Mouse (Mus musculus) regulatory T cell (primary cell): ENCODE measurements around the gene Hdc.

ENCODE experiments used
- in situ Hi-C: fragments of 300-600 bp; cut with MboI, MseI; formaldehyde crosslinking; loops from one replicate; pipeline ENCODE4 v1.15.1; 2025; ENCODE audit warnings: high pct_unique_total_duplicates

Hdc gene

GRCm38 (mm10) chr2:126600533-126600932 lies 18.6 kb downstream of the Hdc start:
- in situ Hi-C loops = no loop called here

- in situ Hi-C loops = loop anchor here (25.0 kb wide), 1 partner anchor 388 kb away; no protein-coding TSS in a partner anchor
Measured at GRCm38 (mm10) chr2:126599005-126599404, 20.1 kb downstream of the Hdc start.

GRCm38 (mm10) chr2:126598359-126598758 lies 20.7 kb downstream of the Hdc start:
- in situ Hi-C loops = loop anchor here (25.0 kb wide), 1 partner anchor 389 kb away; no protein-coding TSS in a partner anchor

GRCm38 (mm10) chr2:126597279-126598241 lies 21.5 kb downstream of the Hdc start:
- in situ Hi-C loops = loop anchor here (25.0 kb wide), 1 partner anchor 390 kb away; no protein-coding TSS in a partner anchor

DNA sequence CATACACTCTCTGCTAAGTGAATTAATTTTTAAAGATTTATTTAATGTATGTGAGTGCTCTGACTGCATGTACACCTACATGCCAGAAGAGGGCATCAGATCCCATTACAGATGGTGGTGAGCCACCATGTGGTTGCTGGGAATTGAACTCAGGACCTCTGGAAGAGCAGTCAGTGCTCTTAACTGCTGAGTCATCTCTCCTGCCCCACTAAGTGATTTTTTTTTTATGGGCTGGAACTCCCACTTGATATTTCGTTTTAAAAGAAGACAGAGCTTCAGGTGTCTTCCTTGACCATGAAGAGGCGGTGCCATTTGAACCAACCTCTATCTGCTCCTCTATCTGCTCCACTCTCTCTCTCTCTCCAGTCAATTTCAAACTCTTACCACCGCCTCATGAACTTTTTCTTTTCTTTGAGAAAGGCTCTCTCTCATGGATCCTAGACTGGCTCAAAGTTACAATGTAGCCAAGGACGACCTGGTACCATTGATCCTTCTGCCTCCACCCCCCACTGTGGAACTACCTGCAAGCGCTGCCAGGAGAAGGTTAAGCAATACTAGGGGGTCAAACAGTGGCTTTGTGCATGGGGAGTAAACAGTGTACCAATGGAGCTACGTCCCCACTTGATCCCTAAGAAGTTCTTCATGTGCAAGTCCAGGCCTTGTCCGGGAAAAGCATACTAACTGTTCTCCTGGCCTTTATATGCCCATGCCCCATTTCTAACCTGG lies 22.6 kb downstream of the Hdc start:
- in situ Hi-C loops = loop anchor here (25.0 kb wide), 1 partner anchor 391 kb away; no protein-coding TSS in a partner anchor

DNA sequence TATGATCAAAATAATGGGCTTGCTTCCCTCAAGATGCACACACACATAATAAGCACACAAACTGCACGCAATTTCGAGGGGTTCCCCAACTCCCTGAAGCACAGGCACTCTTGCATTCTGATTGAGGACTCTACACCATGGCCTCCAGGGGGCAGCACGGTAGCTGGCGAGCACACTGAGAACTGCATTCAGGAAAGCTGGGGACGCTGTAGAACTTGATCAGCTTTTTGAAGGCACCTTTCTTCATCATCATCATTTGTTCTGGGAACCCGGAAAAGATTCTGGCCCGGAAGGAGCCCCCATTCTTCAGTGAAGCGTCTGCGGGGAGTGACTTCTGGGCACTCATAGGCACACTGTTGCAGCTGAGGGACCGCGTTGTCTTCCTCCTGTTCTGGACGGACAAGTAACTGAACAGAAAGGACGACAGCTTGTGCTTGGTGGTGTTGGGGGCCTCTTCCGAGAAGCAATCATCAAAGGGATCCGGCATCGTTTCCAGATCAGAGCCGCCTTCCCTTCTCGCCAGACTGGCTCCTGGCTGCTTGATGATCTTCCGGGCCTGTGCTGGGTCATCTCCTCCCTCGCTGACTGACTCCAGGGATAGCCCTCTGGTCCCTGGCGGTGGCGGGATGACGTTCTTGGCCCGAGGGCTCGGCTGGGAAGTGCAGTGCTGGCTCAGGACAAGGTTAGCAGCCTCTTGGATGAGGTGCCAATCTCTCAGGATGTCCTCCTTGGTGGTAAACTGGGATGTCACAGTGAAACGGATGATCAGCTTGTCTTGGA lies 25.1 kb downstream of the Hdc start:
- in situ Hi-C loops = loop anchor here (5.0 to 25.0 kb wide), 2 partner anchors 63 to 393 kb away; no protein-coding TSS in a partner anchor

GRCm38 (mm10) chr2:126591304-126591703 lies 27.8 kb downstream of the Hdc start:
- in situ Hi-C loops = loop anchor here (5.0 to 25.0 kb wide), 2 partner anchors 66 to 396 kb away; no protein-coding TSS in a partner anchor

DNA sequence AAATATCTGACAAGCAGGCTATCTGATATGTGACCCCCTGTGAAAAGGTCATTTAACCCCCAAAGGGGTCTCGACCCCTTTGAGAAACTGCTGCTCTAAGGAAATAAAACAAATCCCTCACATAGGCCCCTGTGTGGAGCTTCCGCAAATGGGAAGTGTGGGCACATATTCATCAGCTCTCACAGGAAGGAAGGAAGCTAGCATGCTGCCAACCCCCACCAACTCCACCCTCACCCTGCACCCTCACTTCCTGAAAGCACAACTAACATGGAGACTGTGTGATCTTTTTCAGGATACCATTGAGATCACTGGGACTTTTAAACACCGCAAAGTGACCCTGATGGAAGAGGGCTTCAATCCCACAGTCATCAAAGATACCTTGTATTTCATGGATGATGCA lies 31.6 kb downstream of the Hdc start:
- in situ Hi-C loops = loop anchor here (25.0 kb wide), 1 partner anchor 400 kb away; no protein-coding TSS in a partner anchor

- in situ Hi-C loops = loop anchor here (25.0 kb wide), 1 partner anchor 403 kb away; no protein-coding TSS in a partner anchor
Measured at GRCm38 (mm10) chr2:126584621-126585369, 34.3 kb downstream of the Hdc start.

DNA sequence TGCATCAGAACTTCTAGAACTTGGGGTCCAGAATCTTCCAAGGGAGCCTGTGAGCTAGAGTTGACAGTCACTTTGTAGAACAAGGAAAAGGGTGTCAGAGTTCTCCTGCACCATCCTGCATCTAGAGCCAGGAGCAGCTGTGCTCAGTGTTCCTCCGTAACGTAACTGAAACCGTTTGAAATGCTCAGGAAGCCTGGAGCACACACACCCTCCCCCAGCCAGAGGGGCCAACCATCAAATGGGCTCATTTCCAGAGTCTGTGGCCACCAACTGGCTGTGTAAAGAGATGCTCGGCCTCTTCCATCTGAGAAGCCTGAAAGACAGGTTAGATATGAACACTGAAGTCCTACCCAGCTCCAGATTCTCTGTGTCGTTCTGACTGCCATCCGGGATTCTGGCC lies 35.1 kb downstream of the Hdc start:
- in situ Hi-C loops = loop anchor here (25.0 kb wide), 1 partner anchor 403 kb away; no protein-coding TSS in a partner anchor

GRCm38 (mm10) chr2:126579282-126579681 lies 39.8 kb downstream of the Hdc start:
- in situ Hi-C loops = loop anchor here (25.0 kb wide), 1 partner anchor 408 kb away; no protein-coding TSS in a partner anchor

- in situ Hi-C loops = loop anchor here (25.0 kb wide), 1 partner anchor 410 kb away; no protein-coding TSS in a partner anchor
Measured at GRCm38 (mm10) chr2:126577362-126577761, 41.7 kb downstream of the Hdc start.

DNA sequence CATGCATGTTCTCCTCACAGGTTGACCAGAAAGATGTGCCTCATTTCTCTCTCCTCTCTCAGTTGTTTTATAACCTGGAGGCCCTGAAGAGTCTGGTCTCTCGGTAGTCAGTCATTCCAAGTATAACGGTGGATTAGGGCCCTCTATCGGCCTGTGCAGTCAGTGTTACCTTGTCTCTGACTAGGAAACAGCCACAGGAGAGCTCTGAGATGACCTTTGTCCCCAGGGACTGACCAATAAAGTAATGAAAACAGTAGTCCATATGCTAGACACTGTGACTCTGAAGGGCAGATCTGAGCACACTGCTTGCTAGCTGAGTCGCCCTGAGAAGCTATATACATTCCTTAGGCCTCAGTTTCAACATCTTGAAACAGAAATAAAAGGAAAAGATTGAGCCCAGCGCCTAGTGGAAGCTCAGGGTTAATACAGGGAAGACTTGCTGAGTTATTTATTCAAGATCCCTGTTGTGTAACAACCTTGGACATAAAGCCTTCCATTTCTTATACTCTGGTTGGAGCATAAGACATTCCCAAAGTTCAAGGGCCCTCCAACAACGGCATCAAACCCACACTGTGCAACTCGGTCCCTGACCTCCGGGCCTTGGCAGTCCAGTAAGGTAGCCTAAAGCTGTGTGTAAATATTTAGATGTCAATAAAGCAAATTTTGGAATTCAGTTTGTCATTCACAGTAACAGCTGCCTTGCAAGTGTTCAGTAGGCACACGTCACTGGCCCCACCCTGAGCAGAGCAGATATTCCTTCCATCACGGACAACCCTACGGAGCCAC lies 43.5 kb downstream of the Hdc start:
- in situ Hi-C loops = loop anchor here (25.0 kb wide), 1 partner anchor 412 kb away; no protein-coding TSS in a partner anchor

- in situ Hi-C loops = no loop called here
Measured at GRCm38 (mm10) chr2:126572747-126573146, 46.4 kb downstream of the Hdc start.

- in situ Hi-C loops = no loop called here
Measured at GRCm38 (mm10) chr2:126572163-126572562, 46.9 kb downstream of the Hdc start.

- in situ Hi-C loops = no loop called here
Measured at GRCm38 (mm10) chr2:126563411-126564105, 55.5 kb downstream of the Hdc start.

DNA sequence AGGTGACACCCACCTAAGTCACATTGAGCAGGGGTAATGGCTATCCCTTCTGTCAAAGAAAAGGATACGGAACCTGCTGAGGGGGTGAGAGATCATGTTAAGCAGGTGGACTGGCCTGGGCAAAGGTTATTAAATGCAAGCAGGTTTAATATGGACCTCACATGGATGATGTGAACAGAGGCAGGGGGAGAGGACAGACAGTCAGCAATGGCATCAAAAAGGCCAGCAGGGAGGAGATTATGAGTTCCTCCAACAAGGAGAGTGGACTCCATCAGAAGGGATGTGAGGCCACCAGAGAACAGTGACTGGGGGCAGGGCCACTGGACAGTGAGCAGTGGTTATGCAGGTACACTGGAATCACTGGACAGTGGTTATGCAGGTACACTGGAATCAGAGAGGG lies 59.0 kb downstream of the Hdc start:
- in situ Hi-C loops = no loop called here

DNA sequence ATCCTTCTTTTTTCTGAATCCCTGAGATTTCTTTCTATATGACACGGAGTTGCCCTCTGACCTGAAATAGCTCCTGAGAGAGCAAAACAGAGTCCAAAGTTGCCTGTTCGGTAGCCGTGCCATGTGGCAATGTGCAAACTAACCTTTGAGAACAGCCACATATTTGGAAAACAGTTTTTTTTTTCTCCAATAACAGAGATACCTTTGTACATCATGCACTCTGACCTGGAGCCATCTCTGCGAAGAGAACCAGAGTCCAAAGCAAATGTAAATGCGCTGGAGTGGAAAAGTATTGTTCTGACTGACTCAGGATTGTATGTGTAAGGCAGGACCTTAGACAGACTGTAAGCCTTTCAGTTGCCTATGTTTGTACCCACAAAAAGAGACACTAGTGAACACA lies 63.6 kb downstream of the Hdc start:
- in situ Hi-C loops = no loop called here

DNA sequence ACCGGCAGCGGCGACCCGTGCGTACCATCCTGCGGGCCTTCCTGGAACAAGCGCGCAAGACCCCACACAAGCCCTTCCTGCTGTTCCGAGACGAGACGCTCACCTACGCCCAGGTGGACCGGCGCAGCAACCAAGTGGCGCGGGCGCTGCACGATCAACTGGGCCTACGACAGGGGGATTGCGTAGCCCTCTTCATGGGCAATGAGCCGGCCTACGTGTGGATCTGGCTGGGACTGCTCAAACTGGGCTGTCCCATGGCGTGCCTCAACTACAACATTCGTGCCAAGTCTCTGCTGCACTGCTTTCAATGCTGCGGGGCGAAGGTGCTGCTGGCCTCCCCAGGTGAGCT lies 65.8 kb downstream of the Hdc start:
- in situ Hi-C loops = no loop called here
